Mouse (Mus musculus): ENCODE results near the gene 2010111I01Rik.

GRCm38 (mm10) chr13:63138376-63139048, 173.8 kb downstream of the 2010111I01Rik start:
- TF ChIP-seq CTCF (IDR thresholded peaks at IDR 0.05; ENCODE audit: low read depth, low read length) (no peak), POLR2A (IDR thresholded peaks at IDR 0.05; ENCODE audit: insufficient read depth, low read length) (no peak), EP300 (IDR thresholded peaks at IDR 0.05; ENCODE audit: insufficient read depth, low read depth, low read length) (no peak)
